Mouse (Mus musculus) heart, postnatal 0 days (tissue): Measurements from ENCODE around the gene Rpl37a. TPM values are rescaled to one million over a fixed set of nuclear protein-coding genes. Genes with fewer than 3 reads are reported as not detected.
A peak's percentile ranks its signal among the peaks of the same experiment; 100 is the strongest.

Experiments
- ATAC-seq: fragments of 200-750 bp; cut with Nextera tagmentation; 2 replicates; pipeline ENCODE4 v1.8.0; 2017; ENCODE audit warnings: low read depth, moderate number of reproducible peaks, moderate library complexity; ENCODE audit not compliant: insufficient read depth
- DNase-seq: peaks from one replicate; pipeline ENCODE4 v3.0.0-alpha.2; 2016; ENCODE audit warnings: low spot score
- H3K27ac ChIP-seq: fragments of 300-500 bp; sonication (generic); 2 replicates; pipeline ENCODE4 v1.5.1; 2014; ENCODE audit warnings: low read depth, mild to moderate bottlenecking
- H3K27me3 ChIP-seq: fragments of 300-500 bp; sonication (generic); 2 replicates; pipeline ENCODE4 v1.6.1; 2014; ENCODE audit warnings: low read length, mixed read lengths; ENCODE audit not compliant: control insufficient read depth, insufficient read depth
- H3K36me3 ChIP-seq: fragments of 300-500 bp; sonication (generic); replicated peaks from 2 replicates; pipeline ENCODE4 v1.6.1; 2014; ENCODE audit warnings: low read length, mixed read lengths; ENCODE audit not compliant: control insufficient read depth, insufficient read depth
- H3K4me1 ChIP-seq: fragments of 300-500 bp; sonication (generic); 2 replicates; pipeline ENCODE4 v1.6.1; 2014; ENCODE audit warnings: antibody characterized with exemption; ENCODE audit not compliant: control insufficient read depth, insufficient read depth
- H3K4me2 ChIP-seq: fragments of 300-500 bp; sonication (generic); 2 replicates; pipeline ENCODE4 v1.6.1; 2014; ENCODE audit warnings: low read depth, mild to moderate bottlenecking, low read length, moderate library complexity
- H3K4me3 ChIP-seq: fragments of 300-500 bp; sonication (generic); 2 replicates; pipeline ENCODE4 v1.5.1; 2014; ENCODE audit warnings: low read depth, low read length
- H3K9ac ChIP-seq: fragments of 300-500 bp; sonication (generic); replicated peaks from 2 replicates; pipeline ENCODE4 v1.6.1; 2014; ENCODE audit warnings: low read depth, low read length, mixed read lengths
- H3K9me3 ChIP-seq: fragments of 300-500 bp; sonication (generic); replicated peaks from 2 replicates; pipeline ENCODE4 v1.6.1; 2016; ENCODE audit warnings: low read length; ENCODE audit not compliant: control insufficient read depth
- CTCF ChIP-seq: IDR thresholded peaks from 2 replicates; pipeline ENCODE4 v1.5.1; 2016; ENCODE audit warnings: antibody characterized with exemption, control low read depth, low read depth
- EP300 ChIP-seq: IDR thresholded peaks from 2 replicates; pipeline ENCODE4 v1.6.1; 2016; ENCODE audit warnings: antibody characterized with exemption, low read depth
- WGBS: fragments of 180-500 bp; shearing (Covaris S2); extraction: QIAGEN DNeasy Blood & Tissue Kit; methylation state at CpG from one replicate; pipeline ENCODE4 v1.1.7; 2014; 5-methylcytosine and 5-hydroxymethylcytosine counted together
- polyA plus RNA-seq: library from polyadenylated mRNA; unstranded; fragments of >200 nt; fragmentation: Nextera tagmentation; extraction: Ambion mirVana; gene quantifications from 2 replicates; pipeline ENCODE4 v1.2.1, GENCODE M21; 2015
- total RNA-seq: library from RNA; depleted of rRNA; stranded (reverse); fragments of >200 nt; gene quantifications from 2 replicates; pipeline ENCODE4 v1.2.3, GENCODE M21; 2014; ENCODE audit warnings: low replicate concordance; rRNA removed

Rpl37a gene
- total RNA-seq (412 and 421 TPM in 2 replicates), polyA plus RNA-seq (1,097 and 1,169 TPM in 2 replicates)

GRCm38 (mm10) chr1:72710753-72711653 lies at the start of gene Rpl37a:
Rpl37a (plus strand) TSS chr1:72711290.
- Histone ChIP-seq H3K4me1 (peaks cover 16% of the 10 kb centered on the region), H3K27me3 (no peaks in the 10 kb centered on the region), H3K36me3 (peaks cover 36% of the 10 kb centered on the region), H3K9ac (peak within 1 kb of the TSS; percentile 86), H3K4me3 (peak within 1 kb of the TSS; percentile 93), H3K4me2 (peak within 1 kb of the TSS; percentile 88), H3K9me3 (no peaks in the 10 kb centered on the region), H3K27ac (peak within 1 kb of the TSS; percentile 91)
- DNase-seq (peak; percentile 96), ATAC-seq (peak; percentile 92)
- TF ChIP-seq EP300 = no peak
- no peak for TF ChIP-seq CTCF
- 2% methylated on average over 68 of the region's 68 CpGs for WGBS

- no peak for ATAC-seq
Measured at GRCm38 (mm10) chr1:72673070-72673469, 38.0 kb upstream of the Rpl37a start.

GRCm38 (mm10) chr1:72696256-72696655 lies 14.8 kb upstream of the Rpl37a start:
- no peak overlapping the region for H3K9ac ChIP-seq
- no peak for DNase-seq
- no peak overlapping the region for H3K4me2 ChIP-seq
- no peak for TF ChIP-seq CTCF
- no peak for TF ChIP-seq EP300
- H3K27ac ChIP-seq = no peak overlapping the region
- no peaks in the 10 kb centered on the region for H3K9me3 ChIP-seq
- no peaks in the 10 kb centered on the region for H3K4me1 ChIP-seq
- ATAC-seq = no peak
- no peaks in the 10 kb centered on the region for H3K36me3 ChIP-seq
- H3K4me3 ChIP-seq = no peak overlapping the region
- 49% methylated on average over 3 of the region's 3 CpGs for WGBS
- no peaks in the 10 kb centered on the region for H3K27me3 ChIP-seq

More at GRCm38 (mm10) chr1:72673070-72673469, 38.0 kb upstream of the Rpl37a start:
- Histone ChIP-seq H3K4me1 (no peaks in the 10 kb centered on the region), H3K9me3 (no peaks in the 10 kb centered on the region), H3K9ac (no peak overlapping the region), H3K4me2 (no peak overlapping the region), H3K4me3 (no peak overlapping the region), H3K27me3 (no peaks in the 10 kb centered on the region), H3K36me3 (no peaks in the 10 kb centered on the region), H3K27ac (no peak overlapping the region)
- 48% methylated on average over 3 of the region's 3 CpGs for WGBS
- no peak for TF ChIP-seq EP300
- TF ChIP-seq CTCF = no peak
- DNase-seq = no peak

DNA sequence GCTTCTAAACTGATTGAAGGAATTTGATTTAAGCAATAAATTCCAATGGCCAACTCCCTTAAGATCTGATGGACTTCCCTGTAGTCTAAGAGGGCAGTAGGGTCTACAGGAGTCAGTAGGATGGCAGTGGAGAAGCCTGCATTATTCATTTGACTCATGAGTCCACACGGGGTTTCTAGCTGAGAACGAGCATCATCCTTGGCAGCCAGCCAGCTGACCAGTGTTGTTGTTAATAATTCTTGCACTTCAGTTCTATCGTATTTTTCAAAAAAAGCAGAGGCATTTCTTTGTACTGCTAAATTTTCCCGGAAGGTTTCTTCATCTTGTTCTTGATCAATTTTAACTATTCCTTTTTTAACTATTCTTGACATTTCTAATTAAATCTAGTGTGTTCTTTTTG lies 12.4 kb upstream of the Rpl37a start:
- TF ChIP-seq CTCF (no peak), EP300 (no peak)
- 43% methylated on average over 4 of the region's 4 CpGs for WGBS
- Histone ChIP-seq H3K4me3 (no peak overlapping the region), H3K27me3 (no peaks in the 10 kb centered on the region), H3K9me3 (no peaks in the 10 kb centered on the region), H3K4me2 (no peak overlapping the region), H3K27ac (no peak overlapping the region), H3K9ac (no peak overlapping the region), H3K36me3 (no peaks in the 10 kb centered on the region), H3K4me1 (no peaks in the 10 kb centered on the region)
- DNase-seq = no peak
- ATAC-seq = no peak

GRCm38 (mm10) chr1:72700479-72700878 lies 10.6 kb upstream of the Rpl37a start, which contains the start of gene Ankar:
Ankar (minus strand) TSS chr1:72700579.
- WGBS = 77% methylated on average over 11 of the region's 11 CpGs
- no peak within 1 kb of the TSS for H3K4me3 ChIP-seq
- no peak within 1 kb of the TSS for H3K4me2 ChIP-seq
- no peak within 1 kb of the TSS for H3K9ac ChIP-seq
- no peaks in the 10 kb centered on the region for H3K9me3 ChIP-seq
- H3K4me1 ChIP-seq = no peaks in the 10 kb centered on the region
- no peaks in the 10 kb centered on the region for H3K27me3 ChIP-seq
- TF ChIP-seq CTCF (no peak), EP300 (no peak)
- no peak within 1 kb of the TSS for H3K27ac ChIP-seq
- ATAC-seq = no peak
- no peaks in the 10 kb centered on the region for H3K36me3 ChIP-seq
- DNase-seq = no peak
